Mouse (Mus musculus) cerebellum, postnatal 25 days (tissue): ENCODE data around the gene Zdhhc6.

Source experiments
- DNase-seq, 2 experiments: peaks; one replicate each; pipeline ENCODE4 v3.0.0; 2021; ENCODE audit warnings: mixed read lengths in 2 of 2

Gene Zdhhc6

DNA sequence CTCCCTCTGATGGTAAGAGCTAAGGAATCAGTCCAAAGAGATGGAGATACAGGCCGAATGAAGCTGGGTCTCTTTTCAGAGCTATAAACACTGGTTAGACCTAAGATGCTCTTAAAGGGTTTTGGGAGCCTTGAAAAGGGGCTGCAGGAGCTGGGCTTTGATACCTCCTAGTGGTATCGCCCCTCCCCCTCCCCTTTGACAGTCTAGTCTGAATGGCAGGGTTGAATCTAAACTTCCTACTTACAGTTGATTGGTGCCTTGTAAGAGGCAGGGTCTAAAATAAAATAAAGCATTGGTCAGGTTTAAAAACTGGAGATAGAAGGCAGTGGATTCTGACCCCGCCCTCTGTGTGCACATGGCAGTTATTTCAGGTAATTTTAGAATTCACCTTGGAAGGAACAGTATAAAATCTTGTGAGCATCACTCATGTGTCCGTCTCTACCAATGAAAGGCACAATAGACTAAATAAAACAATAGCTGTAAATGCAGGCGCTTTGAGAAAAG lies 61.3 kb downstream of the Zdhhc6 start:
- peak in 1 of 2 experiments; percentile 31 for DNase-seq

DNA sequence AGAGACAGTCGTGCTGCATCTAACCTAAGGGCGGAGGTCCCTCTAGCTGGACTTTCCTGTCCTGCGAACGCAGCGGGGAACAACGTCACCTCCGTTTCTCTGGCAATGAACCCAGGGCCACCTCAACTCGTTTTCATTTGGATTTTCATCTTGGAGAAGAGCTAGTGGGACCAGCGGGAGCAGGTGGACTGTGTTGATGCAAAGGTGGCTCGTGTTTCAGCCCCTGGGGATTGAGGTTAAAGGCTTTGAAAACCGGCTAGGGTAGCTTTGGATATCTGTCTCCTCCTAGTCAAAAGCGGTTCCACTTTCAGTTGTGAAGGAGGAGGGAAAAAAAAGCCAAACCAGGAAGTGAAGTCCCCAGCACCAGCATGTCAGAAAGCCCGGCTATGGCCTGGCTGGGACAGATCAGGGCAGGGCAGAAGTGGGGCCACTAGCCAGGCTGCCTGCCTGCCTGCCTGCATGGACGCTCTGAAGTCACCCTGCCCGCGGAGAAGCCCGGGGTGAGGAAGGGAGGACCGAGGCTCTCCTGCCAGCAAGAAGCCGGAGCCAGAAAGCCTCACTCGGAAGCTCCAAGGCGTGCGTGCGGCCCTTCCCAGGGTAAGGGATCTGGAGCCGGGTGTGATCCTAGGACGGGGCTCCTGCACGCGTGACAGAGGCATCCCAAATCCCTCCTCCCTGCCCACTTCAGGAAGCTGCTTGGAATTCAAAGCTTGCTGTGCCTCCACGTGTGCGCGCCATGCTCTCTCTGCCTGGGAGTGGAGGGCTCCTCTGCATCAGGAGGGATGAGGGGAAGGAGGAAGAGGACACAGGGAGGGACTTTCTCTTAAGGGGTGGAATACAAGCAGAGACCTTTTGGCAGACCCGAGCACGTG lies 62.0 kb downstream of the Zdhhc6 start:
- peak; percentile 70 to 72 for DNase-seq

DNA sequence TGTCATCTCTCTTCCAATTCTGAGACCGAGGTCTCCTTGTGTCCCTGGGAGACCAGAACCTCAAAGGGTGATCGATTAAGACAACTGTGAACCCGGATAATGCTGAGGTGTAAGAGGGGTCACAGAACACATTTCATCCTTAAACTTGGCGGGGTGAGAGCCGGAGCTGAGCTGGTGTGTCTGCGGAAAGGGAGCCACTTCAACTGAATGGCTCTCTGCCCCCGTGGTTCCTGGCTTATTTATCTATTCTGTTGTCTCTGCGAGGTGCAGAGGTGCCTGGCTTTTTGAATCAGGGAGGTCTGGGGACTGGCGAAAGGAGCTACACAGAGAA lies 62.6 kb downstream of the Zdhhc6 start:
- DNase-seq, result no peak

DNA sequence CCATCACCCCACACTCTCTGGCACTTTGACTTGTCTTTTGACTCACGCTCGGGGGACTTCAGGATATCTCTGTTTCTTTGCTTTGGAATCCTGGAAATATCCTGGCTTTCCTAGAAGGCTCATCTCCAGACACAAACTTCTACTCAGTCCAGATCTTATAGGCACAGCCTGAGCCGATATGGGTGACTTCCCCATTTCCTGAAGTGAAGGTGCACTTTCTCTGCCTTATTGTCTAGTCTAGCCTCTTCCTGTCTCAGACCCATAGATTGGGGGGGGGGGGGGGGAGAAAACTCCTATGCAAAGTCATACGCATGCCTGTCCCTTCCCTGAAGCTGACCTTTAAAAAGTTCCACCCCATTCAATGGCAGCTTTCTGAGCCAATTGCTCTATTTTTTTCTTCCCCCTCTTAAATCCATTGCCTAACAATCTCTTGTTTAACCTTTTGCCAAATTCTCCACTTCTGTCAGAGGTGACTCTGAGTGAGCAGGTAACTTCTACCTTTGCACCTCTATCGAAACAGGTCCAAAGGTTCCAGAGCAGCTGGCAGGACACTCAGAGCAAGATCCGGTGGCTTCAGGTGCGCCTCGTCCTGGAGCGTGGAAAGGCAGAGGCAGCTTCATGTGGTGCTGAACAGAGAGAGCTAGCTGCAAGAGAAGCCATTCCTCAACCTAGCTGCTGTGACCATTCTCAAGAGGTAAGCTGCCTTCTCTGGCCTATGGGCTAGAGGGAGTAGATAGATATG lies 64.3 kb downstream of the Zdhhc6 start, which contains the start of gene Acsl5:
Gene Acsl5, plus strand, starts transcription at position 556 of the 742 bp plus-strand sequence.
- no peak for DNase-seq

DNA sequence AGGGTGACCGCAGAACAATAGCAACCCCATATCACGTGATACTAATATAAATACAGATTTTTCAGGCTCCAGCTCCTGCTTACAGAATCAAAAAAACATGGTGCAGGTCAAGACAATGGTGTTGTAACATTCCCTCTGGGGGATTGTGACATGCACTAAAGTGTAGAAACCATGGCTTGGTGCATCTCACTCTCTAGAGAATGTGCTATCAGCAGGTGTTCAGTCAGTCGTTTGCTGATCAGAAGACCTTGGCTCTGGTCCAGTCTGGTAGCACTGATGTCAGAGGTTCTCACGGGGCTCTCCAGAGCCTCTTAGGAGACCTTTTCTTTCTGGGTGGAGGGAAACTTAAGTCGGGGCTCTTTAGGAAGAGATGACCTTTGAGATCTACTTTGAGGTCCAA lies 65.4 kb downstream of the Zdhhc6 start:
- DNase-seq, result no peak

DNA sequence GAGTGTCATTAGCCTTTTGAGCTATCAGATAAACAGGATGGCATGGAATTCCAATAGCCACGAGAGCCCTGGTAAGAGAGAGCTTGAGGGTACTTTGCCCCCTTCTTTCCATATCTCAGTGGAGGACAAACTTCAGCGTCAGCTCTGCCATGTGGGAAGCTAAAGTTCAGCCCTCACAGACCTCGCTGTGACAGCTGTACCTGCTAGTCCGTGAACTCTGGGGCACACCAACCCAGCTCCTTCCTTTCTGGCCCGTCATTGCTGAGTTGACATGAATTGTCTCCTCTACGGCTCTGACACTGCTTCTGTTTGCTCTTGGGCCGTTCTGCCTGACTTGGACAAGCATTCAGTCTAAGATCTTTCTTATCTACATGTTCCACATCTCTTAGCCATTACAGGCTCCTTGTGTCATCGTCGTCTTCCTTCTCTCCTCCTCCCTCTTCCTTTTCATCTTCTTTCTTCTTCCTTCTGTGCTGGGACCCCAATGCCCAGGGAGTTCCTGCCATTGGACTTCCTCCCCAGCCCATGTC lies 67.8 kb downstream of the Zdhhc6 start:
- no peak for DNase-seq

DNA sequence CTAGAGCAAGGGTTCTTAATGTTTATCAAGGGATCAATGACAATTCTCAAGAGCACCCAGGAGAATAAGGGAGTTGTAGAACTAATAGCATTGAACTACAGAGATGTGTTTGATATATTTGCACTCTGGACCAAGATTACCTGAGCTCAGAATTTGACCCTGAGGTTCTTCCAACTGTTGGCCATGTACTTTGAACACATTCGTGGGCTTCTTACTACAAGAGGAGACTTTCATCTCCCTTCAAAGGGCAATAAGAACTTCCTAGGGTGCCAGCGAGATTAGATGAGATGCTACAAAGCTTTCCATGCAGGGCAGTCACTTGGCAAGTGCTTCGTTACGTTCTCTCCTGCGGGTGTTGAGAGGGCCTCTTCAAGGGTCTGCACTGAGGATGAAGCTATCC lies 68.3 kb downstream of the Zdhhc6 start:
- DNase-seq, result no peak

DNA sequence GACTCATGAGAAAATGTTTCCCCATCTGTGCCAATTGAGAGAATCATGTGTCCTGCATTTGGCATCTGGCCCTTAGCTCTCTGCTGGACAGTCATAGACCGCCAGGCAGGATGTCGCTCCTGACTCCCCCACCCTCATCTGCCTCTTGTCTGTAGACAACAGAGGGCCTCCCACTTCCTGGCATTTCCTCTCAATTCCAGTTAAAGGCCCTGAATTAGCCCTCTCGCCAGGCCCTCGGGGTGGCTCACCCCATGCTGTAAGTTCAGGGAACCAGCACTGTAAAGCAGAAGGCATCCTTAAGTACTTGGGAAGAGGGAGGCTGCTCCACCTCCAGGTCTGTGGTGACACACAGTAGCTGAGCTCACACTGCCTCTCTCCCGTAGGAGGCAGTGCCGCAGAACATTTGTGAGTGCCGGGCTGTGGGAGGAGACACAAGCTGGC lies 71.0 kb downstream of the Zdhhc6 start:
- peak; percentile 12 to 27 for DNase-seq

DNA sequence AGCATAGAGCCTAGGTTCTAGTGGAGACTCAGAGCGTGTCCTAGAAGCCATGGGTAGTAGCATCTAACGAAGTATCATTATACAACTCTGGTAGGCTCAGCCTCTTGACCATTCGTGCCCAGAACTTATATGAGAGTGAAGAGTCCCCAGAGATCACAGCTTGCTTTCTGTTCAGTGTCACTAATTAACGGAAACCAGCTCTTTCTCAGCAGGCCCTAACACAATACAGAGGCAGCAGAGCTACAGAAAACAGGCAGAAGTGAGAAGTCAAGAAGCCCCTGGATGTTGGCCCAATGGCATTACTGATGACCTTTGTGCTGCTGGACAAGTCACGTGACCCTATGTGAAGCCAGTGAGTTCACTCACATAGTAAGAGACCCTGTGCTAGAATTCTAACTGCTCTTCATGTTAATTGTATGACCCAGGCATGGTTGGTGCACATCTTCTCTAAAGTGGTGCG lies 74.6 kb downstream of the Zdhhc6 start, which contains the start of gene Gucy2g:
Gene Gucy2g, minus strand, starts transcription at position 51 of the 460 bp plus-strand sequence.
- no peak for DNase-seq

DNA sequence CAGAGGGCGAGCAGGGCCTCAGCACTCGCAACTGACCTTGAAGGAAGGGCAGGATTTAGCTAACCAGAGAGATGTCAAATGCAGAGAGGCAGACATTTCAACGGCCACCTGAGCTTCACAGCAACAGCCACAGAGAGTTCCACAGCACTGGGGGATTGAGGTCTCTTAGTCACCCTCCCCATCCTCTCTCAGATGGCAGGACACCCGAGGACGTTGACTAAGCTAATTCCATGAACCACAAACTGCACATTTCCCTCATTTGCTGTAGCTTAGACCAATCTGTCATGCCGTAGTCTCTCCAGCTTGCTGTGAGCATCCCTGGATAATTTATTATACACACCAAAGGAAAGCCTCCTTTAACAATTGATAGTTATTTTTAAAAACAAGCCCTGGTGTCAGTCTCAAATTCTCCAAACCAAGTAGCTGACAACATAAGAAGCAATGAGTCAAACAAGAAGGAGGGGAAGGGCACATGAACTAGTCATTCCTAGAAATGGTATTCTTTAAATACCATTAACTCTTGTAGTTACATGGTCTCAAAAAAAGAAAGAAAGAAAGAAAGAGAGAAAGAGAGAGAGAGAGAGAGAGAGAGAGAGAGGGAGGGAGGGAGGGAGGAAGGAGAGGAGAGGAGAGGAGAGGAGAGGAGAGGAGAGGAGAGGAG lies 75.9 kb downstream of the Zdhhc6 start:
- DNase-seq, result no peak

DNA sequence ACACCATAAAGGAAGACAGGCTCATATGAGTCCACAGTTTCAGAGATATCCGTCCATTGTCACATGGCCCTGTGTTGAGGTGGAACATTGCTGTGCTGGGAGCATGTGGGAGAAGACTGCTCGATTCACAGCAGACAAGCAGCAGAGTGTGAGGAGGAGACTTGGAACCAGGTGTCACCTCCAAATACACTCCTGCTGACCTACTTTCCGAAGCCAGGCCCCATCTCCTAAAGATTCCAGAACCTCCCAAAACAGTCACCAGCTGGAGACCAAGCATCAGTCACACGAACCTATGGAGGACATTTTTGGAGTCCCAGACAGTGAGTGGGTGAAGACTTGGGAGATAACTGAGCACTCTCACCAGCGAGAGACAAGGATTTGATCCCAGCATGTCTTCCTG lies 79.3 kb downstream of the Zdhhc6 start:
- DNase-seq, result no peak

DNA sequence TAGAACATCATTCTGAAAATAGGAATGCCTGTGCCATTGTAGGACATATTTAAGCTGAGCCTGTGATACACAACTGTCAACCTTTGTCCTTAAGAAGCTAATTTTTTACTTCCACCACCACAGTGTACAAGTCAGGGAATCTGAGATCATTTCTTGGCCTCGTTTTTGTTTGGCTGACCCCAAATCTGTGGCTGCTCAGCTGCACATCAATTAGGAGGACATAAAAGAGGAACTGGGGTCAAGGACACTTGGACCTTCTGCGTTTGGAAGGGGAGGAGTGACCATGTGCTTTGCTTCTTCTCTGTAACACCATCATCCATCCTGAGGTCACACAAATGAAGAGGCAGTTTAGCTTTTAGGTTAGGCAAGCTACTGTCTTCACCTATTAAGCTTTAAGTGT lies 79.8 kb downstream of the Zdhhc6 start:
- no peak for DNase-seq

DNA sequence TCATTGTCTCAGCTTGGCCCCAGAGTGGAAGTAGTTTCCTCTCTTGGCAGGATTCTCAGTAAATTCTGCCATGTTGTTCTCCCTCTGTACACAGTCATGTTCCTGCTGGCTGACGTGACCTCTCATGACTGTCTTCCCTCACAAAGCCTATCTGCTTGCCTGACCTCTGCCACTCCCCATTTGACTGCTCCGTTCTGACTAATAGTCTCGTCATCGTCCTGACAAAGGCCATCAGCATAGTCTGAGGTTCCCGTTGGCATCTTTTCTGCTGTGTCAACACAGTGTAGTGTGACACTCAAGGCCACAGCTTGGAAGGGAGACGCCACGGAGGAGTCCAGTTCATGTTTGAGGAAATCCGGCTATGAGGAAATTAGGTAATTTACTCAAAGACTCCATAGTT lies 83.7 kb downstream of the Zdhhc6 start:
- DNase-seq, result no peak

DNA sequence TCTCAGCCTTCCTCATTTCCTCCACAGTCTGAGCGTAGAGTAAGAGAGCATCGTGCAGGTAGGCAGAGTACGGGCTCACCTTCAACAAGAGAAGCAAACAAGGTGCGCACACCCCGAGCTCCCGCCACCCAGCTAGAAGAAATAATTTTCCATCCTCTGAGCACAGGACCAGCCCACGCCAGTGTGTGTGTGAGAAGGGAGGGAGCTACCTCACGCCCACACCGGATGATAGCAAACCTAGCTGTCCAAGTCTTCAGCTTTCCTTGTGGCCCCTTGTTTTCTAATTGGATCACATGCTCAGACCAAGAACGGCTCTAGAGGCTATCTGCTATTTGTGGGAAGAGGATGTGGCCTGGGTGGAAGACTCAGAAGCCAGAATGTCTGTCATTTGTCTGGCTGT lies 84.8 kb downstream of the Zdhhc6 start:
- DNase-seq, result no peak

DNA sequence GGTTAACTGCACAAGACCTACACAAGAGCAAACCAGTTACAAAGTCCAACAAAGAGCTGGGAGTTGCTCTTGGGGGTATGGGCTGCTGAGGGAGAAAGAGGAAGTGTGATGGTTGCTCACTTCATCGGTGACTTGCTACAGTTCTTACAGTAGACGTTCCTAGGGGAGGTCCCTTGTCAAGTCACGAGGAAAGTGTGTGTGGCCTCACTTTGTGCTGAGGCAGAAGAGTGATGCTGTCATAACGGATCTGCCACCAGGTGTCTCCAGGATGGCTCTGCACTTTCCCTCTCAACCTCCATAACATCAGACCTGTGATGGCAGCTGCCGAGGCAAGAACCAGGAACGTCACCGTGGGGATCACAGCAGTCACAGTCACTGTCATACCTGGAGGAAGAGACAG lies 88.7 kb downstream of the Zdhhc6 start:
- DNase-seq, result no peak

DNA sequence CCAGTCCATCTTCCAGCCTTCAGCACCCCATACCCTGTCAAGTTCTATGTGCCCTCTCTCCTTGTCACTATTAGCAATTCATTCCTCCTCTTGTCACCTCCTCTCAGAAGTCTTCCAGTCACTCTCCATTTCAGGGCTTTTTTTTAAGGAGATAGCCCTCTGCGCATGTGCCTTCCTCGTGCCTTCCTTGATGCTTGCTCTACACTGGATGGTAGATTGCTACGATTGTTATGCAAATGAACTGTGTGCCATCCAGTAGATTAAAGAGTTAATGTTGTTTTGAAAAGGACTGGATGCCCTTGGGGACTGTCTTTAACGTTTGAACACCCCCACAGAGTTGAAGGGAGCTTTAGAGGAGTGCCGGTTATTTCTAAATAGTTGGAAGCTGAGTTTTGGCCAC lies 89.2 kb downstream of the Zdhhc6 start:
- DNase-seq, result no peak

DNA sequence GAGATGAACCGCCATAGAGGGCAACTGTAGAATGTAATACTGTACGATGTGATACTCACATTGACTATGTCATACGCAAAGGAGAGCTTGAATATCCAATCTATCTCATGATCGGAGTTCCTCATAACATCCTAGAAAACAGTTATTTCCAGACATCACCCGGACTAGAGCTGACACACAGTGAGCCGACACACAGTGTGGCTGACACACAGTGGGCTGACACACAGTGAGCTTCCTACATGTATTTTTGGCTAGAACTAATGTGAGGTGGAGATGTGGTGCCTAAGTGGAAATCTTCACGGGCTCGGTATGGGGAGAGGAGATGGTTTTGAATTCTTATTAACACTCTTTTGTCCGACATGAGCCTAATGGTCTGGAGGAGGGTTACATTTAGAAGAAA lies 93.6 kb downstream of the Zdhhc6 start:
- no peak for DNase-seq
